Mouse (Mus musculus) kidney, postnatal 36 days (tissue): ENCODE measurements at regions not wholly inside any gene's neighbourhood (a gene's known extent, or its start where the extent isn't known, plus 50 kb on each side); places are given as distances from the start of the nearest gene placed in this dataset.
"Not testable (repeated sequence)": the region's sequence is repeated elsewhere in the genome, so short reads cannot be mapped to it uniquely, and the experiment has no call there.

Source experiments
- DNase-seq, 2 experiments: peaks; one replicate each; pipeline ENCODE4 v3.0.0; 2021 to 2022; ENCODE audit warnings: mixed read lengths in 2 of 2

- no peak for DNase-seq
Observed at GRCm38 (mm10) chr3:18522562-18522961, 574.4 kb downstream of the Cypt12 start.

DNA sequence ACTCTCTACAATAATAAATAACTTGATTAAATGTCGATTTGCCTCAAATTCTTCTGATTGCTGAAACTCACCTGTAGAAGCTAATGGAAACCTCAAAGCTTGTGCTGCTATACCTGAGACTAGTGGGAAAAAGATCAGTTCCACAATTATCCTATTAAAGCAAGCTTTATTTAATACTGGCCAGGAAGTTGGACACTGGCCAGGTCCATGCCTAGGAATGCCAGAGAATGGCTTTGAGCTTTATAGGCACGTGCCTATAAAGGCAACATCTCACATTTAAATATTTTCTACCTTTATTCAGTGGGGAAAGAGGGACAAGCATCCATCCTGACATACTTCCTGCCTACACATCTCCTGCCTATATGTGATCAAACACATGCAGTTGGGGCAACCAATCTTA is 575.8 kb downstream of the Cypt12 start:
- DNase-seq: peak in 1 of 2 experiments; percentile 1

DNA sequence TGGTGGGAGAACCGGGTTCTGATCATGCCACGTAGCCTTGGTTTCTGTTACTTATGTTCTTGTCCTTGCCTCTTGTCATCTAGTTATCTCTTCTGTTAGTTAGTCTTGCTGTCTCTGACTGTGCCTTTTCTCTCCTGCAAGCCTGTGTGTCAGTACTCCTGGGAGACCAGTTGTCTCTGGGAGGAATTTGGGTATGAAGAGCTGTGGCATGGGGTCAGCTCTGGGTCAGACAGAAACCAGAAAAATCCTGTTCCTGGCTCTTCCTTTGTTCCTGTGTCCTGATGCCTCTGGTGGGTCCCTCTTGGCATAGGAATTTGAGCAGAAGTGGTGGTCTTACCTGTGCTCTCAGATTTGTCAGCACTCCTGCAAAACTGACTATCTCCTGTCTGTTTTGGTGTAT is 609.0 kb downstream of the Cypt12 start:
- no peak for DNase-seq

DNA sequence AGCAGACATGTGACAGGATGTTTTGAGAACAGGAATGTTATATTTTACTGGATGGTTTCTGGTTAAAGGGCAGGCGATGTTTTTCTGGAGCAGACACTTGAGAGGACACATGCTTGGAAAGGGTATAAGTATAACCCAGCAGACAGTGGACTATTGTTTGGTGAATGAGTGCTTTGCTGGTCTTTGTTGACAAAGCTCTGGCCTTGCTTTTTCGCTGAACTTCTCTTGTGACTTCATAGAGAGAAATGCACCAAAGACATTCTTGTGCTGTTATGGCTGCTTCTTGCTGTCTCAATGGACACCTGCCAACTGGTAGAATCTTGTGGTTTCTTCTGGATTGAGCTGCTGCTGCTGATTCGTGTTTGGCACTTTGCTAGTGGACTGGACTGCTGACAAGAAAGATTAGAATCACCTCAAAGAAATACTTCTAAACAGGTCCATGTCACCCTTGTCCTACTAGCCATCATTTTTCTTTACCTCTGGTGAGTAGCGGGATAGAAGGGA is 612.1 kb downstream of the Cypt12 start:
- no peak for DNase-seq

DNA sequence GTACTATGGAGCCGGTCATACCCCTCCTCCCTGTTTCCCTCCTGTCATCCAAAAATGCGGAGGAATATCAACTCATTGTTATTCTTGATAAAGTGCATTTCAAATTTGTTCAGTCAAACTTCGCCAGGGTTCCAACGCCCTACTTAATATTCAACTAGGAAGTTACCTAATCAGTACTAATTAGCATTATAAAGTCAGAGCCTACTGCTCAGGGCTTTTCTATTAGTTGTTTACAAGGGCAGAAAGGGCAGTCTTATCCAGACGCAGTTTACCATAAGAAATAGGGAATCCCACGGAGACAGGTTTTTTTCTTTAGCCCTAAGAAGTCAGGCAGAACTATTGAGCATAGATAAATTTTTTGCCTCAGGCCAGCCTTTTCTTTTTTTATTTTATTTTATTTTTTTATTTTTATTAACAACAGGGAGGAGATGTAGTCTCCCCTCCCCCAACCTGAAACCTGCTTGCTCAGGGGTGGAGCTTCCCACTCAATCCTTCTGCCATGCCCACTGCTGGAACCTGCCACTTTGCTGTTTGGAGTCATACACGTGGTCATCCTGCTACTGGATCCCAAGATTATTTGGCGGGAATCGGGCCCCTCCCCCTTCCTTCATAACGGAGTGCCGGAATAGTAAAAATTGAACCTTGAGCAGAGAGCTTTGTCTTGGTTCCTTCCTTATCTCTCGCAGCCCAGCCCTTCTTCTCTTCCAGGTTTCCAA is 632.9 kb downstream of the Cypt12 start:
- DNase-seq: not testable (repeated sequence)

- no peak for DNase-seq
Observed at GRCm38 (mm10) chr3:18620608-18621007, 672.4 kb downstream of the Cypt12 start.

- DNase-seq: peak; percentile 83
Observed at GRCm38 (mm10) chr3:18623831-18624304, 675.7 kb downstream of the Cypt12 start.

DNA sequence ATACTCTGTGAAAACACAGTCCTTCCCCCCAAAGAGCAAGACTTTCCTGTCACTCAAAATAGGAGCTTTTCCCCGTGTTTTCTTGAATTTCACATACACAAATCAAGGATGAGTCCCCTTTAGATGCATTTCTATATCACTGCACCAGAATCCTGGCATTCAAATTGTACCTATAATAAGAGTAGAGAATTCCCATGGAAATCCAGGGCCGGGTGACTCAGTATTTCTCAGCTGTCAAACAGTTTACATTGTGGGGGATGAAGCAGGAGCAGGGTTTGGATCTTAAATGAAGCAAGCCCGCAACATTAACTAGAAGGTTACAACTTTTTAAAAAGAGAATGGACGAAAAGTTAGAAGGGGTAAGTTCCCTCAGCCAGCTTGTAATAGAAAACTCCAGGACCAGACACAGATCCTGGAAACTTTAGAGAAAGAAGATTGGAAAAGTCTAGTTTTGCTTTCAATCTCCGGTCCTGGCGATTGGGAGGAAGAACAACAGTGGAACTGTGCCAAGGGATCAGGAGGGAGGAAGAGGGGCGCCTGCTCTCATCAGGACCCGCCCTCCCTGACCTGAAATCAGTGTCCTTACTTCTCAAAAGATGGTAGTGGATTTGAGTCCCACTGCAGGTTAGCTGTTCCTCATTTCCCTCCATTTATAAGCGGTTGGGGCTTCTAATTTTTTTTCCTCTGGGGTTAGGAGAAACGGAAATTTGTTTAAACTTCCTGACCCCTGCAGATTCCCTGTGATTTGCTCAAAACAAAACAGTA is 676.4 kb downstream of the Cypt12 start:
- DNase-seq: peak; percentile 65 to 68

DNA sequence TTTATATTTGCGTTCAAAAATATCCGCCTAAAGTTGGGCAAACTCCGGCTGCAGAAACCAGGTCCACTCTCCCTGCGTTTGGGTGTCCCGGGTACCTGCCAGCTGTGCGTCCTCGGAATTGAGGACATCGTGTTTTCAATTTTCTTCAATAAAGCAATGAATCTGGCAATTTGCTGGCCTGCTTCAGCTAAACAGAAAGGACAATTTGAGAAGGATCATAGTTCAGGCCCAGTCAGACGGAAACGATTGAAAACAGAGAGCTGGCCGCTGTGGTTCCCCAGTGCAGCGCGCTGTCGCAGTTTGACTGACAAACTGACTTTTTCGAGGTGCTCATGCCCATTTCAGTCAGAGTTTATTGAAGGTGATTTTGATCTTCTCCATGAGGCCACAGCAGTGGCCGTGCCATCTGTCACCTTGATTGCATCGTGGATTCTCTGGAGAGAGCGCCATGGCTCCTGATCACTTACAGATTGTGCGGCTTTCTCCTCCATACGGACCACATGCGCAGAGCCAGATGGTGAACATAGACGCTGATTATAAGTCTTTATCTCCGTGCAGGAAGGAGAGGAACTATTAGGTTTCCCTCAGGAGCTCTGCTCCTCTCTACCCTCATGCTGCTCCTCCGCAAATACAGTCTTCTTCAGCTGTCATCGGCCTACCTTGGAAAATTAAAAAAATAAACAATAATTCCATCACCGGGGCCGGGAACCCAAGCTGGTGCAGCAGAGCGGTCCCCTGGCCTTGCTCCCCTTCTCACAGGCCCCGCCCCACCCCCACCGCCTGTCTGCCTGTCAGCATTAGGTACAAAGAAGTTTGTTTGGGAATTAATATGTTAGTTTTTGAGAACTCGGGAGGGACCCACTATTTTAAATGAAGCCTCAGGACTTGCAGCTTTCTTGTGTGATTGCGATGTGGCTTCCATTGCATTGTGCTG is 677.5 kb downstream of the Cypt12 start:
- peak; percentile 60 to 71 for DNase-seq

- DNase-seq: no peak
Observed at GRCm38 (mm10) chr3:18626375-18626774, 678.2 kb downstream of the Cypt12 start.

- no peak for DNase-seq
Observed at GRCm38 (mm10) chr3:18626820-18627219, 678.6 kb downstream of the Cypt12 start.

GRCm38 (mm10) chr3:18629233-18629632 is 681.0 kb downstream of the Cypt12 start:
- DNase-seq: no peak

DNA sequence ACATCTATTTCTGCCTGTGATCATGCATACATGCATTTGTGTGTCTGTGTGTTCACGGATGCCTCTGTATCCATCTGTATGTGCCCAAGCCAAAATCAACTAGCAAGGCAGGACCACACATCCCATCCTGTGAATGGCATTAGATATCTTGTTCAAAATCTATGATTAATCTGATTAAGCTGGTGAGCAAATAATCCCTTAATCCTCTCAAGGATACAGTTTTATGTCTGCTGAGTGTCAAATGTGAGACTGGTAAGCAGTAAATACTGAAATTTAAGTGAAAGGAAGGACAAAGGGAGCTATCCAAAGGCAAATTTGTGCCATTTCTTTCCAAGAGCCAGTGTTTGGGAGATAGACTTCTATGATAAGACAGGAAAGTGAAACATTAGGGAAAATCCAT is 683.4 kb downstream of the Cypt12 start:
- DNase-seq: no peak

GRCm38 (mm10) chr3:18634855-18635254 is 686.6 kb downstream of the Cypt12 start:
- no peak for DNase-seq

GRCm38 (mm10) chr3:18637553-18637952 is 689.3 kb downstream of the Cypt12 start:
- no peak for DNase-seq

DNA sequence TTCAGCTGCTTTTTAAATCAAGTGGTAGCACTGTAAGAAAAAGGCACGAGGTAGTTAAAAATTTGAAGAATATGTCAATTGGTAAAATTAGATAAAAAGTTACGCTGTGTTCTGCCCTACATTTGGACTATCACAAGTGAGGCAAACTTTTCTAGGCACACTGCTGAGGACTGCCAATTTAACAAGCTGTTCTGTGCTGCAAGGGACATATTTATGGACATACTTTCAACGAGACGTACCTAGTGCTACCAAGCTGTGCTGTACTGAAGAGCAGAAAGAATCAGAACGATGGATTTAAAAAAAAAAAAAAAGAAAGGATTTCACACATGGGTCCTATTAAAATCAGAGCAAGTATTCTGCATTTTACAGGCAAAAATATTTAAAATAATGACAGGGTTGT is 692.1 kb downstream of the Cypt12 start:
- DNase-seq: no peak

GRCm38 (mm10) chr3:18641688-18642087 is 693.5 kb downstream of the Cypt12 start:
- DNase-seq: no peak

DNA sequence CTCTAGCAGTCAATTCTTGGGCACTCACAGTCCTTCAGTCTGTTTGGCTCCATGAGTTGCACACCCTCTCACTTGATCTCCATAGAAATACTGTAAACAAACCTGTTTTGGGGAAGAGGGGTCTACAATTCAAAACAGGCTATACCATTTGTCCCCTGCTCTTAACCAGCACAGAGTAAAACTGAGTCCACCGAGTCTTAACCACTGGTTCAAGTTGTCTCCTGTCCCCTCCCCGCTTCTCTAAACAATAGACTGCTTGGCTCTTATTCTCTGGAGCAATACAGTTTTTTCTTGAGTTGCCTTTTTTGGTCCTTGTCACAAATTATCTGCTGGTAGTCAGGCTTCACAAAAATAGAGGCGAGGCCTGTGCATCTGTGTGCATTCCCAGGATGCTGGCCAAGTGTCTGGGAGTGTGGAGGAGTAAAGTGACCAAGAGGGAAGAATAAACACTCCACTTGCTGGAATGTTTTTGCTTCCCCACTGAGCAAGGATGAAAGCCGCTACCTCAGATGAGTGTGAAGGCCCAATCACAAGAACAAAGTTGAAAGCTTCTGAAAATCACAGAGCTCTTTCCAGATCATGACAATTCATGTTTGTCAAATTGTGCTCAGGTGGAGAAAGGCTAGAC is 695.3 kb downstream of the Cypt12 start:
- peak in 1 of 2 experiments; percentile 11 for DNase-seq

DNA sequence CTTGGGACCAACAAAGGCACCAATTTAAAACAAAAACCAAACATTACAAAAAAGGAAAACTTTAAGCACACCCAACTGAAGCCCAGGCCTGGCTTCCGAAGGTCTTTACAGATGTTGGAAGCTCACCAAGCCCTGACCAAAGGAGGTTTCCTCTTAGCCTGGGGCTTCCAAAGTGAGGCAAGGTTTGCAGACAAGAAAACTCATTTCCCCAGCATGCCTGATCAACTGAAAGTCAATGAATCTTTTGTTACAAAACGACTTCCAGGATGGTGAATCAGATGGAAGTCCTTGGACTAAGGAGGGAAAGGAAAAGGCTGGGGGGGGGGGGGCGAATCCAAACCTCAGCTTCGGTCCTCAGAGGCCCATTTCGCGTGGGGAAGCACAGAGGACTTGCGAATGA is 697.3 kb downstream of the Cypt12 start:
- no peak for DNase-seq

- no peak for DNase-seq
Observed at GRCm38 (mm10) chr3:18645927-18646326, 697.7 kb downstream of the Cypt12 start.

DNA sequence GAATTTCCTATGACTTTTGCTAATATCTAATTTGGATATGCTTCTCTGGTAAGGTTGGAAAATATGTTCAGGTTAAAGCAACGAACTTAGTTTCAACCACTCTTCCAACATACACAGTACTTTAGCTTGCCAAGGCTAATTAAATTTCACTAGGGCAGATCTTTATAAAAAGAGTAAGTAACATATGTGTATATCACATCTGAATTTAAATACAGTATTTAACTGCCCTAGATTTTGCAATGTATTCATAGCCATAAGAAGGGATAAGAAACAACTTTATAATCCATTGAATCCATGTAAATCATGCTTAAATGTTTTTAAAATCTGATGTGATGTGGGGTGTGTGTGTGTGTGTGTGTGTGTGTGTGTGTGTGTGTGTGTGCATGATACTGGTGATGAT is 705.3 kb downstream of the Cypt12 start:
- no peak for DNase-seq

- DNase-seq: peak; percentile 24 to 43
Observed at GRCm38 (mm10) chr3:18665738-18666137, 717.5 kb downstream of the Cypt12 start.
